Mouse (Mus musculus): ENCODE results near the gene Htr7. TPM values are rescaled to one million over a fixed set of nuclear protein-coding genes. Genes with fewer than 3 reads are reported as not detected.

The Htr7 gene
- polyA plus RNA-seq, 1 experiment from 2014 or later, result 0.32 TPM

DNA sequence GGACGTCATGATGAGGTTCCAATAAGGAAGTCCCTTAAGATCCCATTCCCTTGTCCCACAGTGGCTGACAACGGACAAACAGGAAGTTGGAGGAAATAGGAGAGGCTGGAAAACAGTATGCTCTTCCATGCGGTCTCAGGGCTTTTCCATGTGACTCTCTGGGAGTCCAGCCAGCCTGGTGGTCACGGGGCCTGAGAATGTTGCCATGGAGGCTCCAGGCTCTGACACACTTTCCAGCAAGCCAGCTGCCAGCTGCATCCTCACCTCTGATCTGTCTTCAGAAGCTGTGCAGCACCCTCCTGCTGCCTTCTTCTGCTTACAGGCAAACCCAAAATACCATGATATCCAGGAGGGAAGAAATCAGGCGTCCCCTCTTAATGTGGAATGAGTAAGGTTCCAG, 132.9 kb downstream of the Htr7 start:
- H3K27me3 ChIP-seq (ENCODE audit: low read depth, poor library complexity, severe bottlenecking), result no peaks in the 10 kb centered on the region
- WGBS, result 66% methylated on average over 5 of the region's 5 CpGs
- no peak overlapping the region for H3K4me3 ChIP-seq
- no peak for DNase-seq (ENCODE audit: low spot score)
- no peaks in the 10 kb centered on the region for H3K4me1 ChIP-seq
- H3K9me3 ChIP-seq (replicated peaks), result no peaks in the 10 kb centered on the region
- H3K27ac ChIP-seq (replicated peaks), result no peak overlapping the region
- H3K36me3 ChIP-seq, result no peaks in the 10 kb centered on the region

Other genes with a start within 250 kb of the Htr7 start
- 118 and 123 TPM in 2 replicates for gene Rpp30, start 26.2 kb upstream of the Htr7 start, polyA plus RNA-seq (2016; fragmentation: Nextera tagmentation; extraction: Ambion mirVana)
- 0.07 TPM in 1 of 2 replicates, not detected in the other for gene Ankrd1, start 62.6 kb upstream of the Htr7 start, polyA plus RNA-seq (2016; fragmentation: Nextera tagmentation; extraction: Ambion mirVana)